Mouse (Mus musculus) liver, embryonic 14.5 days (tissue): ENCODE results near the gene Fcnb. TPM values are rescaled to one million over a fixed set of nuclear protein-coding genes. Genes with fewer than 3 reads are reported as not detected.

Experiments
- ATAC-seq: fragments of 200-750 bp; cut with Nextera tagmentation; 2 replicates; pipeline ENCODE4 v1.8.0; 2017; ENCODE audit warnings: moderate number of reproducible peaks, mild to moderate bottlenecking, moderate library complexity; ENCODE audit not compliant: insufficient read depth
- DNase-seq, 3 experiments: peaks; one replicate each; pipeline ENCODE4 v3.0.0-alpha.2; 2012 to 2013; ENCODE audit warnings: low read depth in 3 of 3, low spot score in 3 of 3
- H3K27ac ChIP-seq: fragments of 300-500 bp; sonication (generic); 2 replicates; pipeline ENCODE4 v1.5.1; 2014; ENCODE audit warnings: moderate library complexity, mild to moderate bottlenecking, control low read depth, inconsistent platforms
- H3K27me3 ChIP-seq: fragments of 300-500 bp; sonication (generic); 2 replicates; pipeline ENCODE4 v1.6.1; 2014; ENCODE audit warnings: mild to moderate bottlenecking, low read length, moderate library complexity; ENCODE audit not compliant: control insufficient read depth, insufficient read depth
- H3K36me3 ChIP-seq: fragments of 300-500 bp; sonication (generic); replicated peaks from 2 replicates; pipeline ENCODE4 v1.6.1; 2014; ENCODE audit warnings: low read depth; ENCODE audit not compliant: control insufficient read depth, insufficient read depth
- H3K4me1 ChIP-seq, 2 experiments: fragments of 200-500 bp in 1 of 2; fragments of 300-500 bp in 1 of 2; sonication (generic) in 1 of 2; replicated peaks; 2 replicates each; pipeline ENCODE4 v1.6.1; 2012 to 2014; ENCODE audit warnings: antibody characterized with exemption in 1 of 2, inconsistent platforms in 1 of 2, low read length in 1 of 2; ENCODE audit not compliant: control insufficient read depth in 2 of 2, insufficient read depth in 2 of 2
- H3K4me2 ChIP-seq: fragments of 300-500 bp; sonication (generic); 2 replicates; pipeline ENCODE4 v1.6.1; 2014; ENCODE audit warnings: low read depth, mild to moderate bottlenecking, control low read depth, moderate library complexity
- H3K4me3 ChIP-seq, 2 experiments: fragments of 200-500 bp in 1 of 2; fragments of 300-500 bp in 1 of 2; sonication (generic) in 1 of 2; 2 replicates each; pipeline ENCODE4 v1.5.1; 2012 to 2014; ENCODE audit warnings: low read depth in 2 of 2, low read length in 2 of 2, mild to moderate bottlenecking in 2 of 2, control low read depth in 1 of 2, inconsistent platforms in 1 of 2, moderate library complexity in 1 of 2; ENCODE audit not compliant: insufficient read depth in 1 of 2
- H3K9ac ChIP-seq: fragments of 300-500 bp; sonication (generic); replicated peaks from 2 replicates; pipeline ENCODE4 v1.6.1; 2014; ENCODE audit warnings: mild to moderate bottlenecking, control low read depth, moderate library complexity
- H3K9me3 ChIP-seq: fragments of 300-500 bp; sonication (generic); 2 replicates; pipeline ENCODE4 v1.6.1; 2016; ENCODE audit warnings: low read length, mixed read lengths; ENCODE audit not compliant: control insufficient read depth
- CTCF ChIP-seq: IDR thresholded peaks from 2 replicates; pipeline ENCODE4 v1.5.1; 2016; ENCODE audit warnings: antibody characterized with exemption, low read depth, control low read depth
- EP300 ChIP-seq: IDR thresholded peaks from 2 replicates; pipeline ENCODE4 v1.6.1; 2016; ENCODE audit warnings: antibody characterized with exemption, low read depth
- WGBS: fragments of 180-500 bp; shearing (Covaris S2); extraction: QIAGEN DNeasy Blood & Tissue Kit; methylation state at CpG from one replicate; pipeline ENCODE4 v1.1.7; 2014; ENCODE audit not compliant: insufficient replicate concordance; 5-methylcytosine and 5-hydroxymethylcytosine counted together
- polyA plus RNA-seq, 2 experiments: library from polyadenylated mRNA; depleted of rRNA in 1 of 2; stranded (reverse) in 1 of 2; unstranded in 1 of 2; fragments of >200 nt; fragmentation: Nextera tagmentation in 1 of 2; extraction: Ambion mirVana in 1 of 2; gene quantifications; 2 replicates each; pipeline versions ENCODE4 v1.2.1 to v1.2.3; 2012 to 2014

Gene Fcnb
- polyA plus RNA-seq (2012; rRNA removed) (12.0 and 14.6 TPM in 2 replicates), polyA plus RNA-seq (2014; fragmentation: Nextera tagmentation; extraction: Ambion mirVana) (28.4 and 29.9 TPM in 2 replicates)

DNA sequence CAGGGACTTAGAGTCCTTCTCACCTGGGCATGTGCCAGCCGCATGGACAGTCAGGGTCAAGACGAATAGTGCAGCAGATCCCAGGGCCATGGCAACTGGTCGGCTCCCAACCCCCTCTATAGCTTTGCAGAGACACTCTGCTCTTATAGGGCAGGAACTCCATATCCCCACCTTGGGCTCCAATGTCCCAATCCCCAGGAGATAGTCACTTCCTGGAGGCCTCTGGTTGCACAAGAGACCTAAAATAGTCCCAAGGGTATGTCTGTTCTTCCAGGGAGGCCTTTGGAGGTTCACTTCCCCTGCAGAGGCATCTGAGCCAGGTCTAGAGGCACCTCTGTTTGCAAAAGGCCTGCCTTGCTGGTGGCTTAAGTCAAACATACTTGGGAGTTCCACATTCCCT is at the start of gene Fcnb:
Gene Fcnb (minus strand): TSS at position 118 of the 400 bp plus-strand sequence.
- no peak for DNase-seq
- Histone ChIP-seq H3K27ac (no peak within 1 kb of the TSS), H3K36me3 (no peaks in the 10 kb centered on the region), H3K9ac (no peak within 1 kb of the TSS), H3K4me3 (no peak within 1 kb of the TSS), H3K4me2 (no peak within 1 kb of the TSS), H3K27me3 (no peaks in the 10 kb centered on the region), H3K4me1 (peaks cover 0 to 4% of the 10 kb centered on the region in 2 experiments; a peak in 2 of 4 replicates), H3K9me3 (no peaks in the 10 kb centered on the region)
- ATAC-seq = no peak
- WGBS = 77% methylated on average over 3 of the region's 3 CpGs
- no peak for TF ChIP-seq CTCF
- TF ChIP-seq EP300 = no peak

- Histone ChIP-seq H3K36me3 (no peaks in the 10 kb centered on the region), H3K9me3 (no peaks in the 10 kb centered on the region), H3K27ac (no peak overlapping the region), H3K4me3 (no peak overlapping the region), H3K4me2 (no peak overlapping the region), H3K9ac (no peak overlapping the region), H3K4me1 (no peaks in the 10 kb centered on the region), H3K27me3 (no peaks in the 10 kb centered on the region; the same call in 1 of the 2 replicates)
- ATAC-seq (no peak), DNase-seq (no peak)
- WGBS = 64% methylated on average over 9 of the region's 9 CpGs
- TF ChIP-seq EP300 (no peak), CTCF (no peak)
Observed at GRCm38 (mm10) chr2:28133833-28134232, 49.1 kb upstream of the Fcnb start.

DNA sequence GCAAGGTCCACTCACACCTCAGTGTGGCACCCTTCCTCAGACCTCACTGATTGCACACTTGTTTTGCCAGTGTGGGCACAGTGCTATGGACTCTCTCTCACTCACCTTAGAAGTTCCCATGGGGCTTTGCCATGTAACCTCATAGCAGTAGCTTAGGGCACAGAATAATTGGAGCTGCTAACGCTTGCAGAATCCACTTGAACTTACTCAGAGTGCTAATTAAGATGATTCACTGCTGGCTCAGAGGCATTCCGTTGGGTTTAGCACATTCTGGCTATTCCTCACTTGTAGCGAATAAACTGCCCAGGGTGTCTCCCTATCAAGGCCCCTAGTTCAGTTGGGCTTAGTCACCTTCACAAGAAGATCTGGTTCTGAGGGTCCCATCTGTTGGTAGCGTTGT is 47.4 kb upstream of the Fcnb start:
- Histone ChIP-seq H3K27me3 (no peaks in the 10 kb centered on the region; the same call in 1 of the 2 replicates), H3K36me3 (no peaks in the 10 kb centered on the region), H3K4me2 (no peak overlapping the region), H3K4me1 (no peaks in the 10 kb centered on the region), H3K4me3 (no peak overlapping the region), H3K9me3 (no peaks in the 10 kb centered on the region), H3K27ac (no peak overlapping the region), H3K9ac (no peak overlapping the region)
- 65% methylated on average over 4 of the region's 4 CpGs for WGBS
- TF ChIP-seq EP300 (no peak), CTCF (no peak)
- no peak for DNase-seq
- ATAC-seq = no peak

GRCm38 (mm10) chr2:28126763-28127438 is 42.2 kb upstream of the Fcnb start:
- ATAC-seq = no peak
- 73% methylated on average over 12 of the region's 12 CpGs for WGBS
- no peak overlapping the region for H3K27ac ChIP-seq
- H3K4me1 ChIP-seq = no peaks in the 10 kb centered on the region
- H3K9ac ChIP-seq = no peak overlapping the region
- no peak overlapping the region for H3K4me3 ChIP-seq
- no peaks in the 10 kb centered on the region; the same call in 1 of the 2 replicates for H3K9me3 ChIP-seq
- H3K27me3 ChIP-seq = no peaks in the 10 kb centered on the region; the same call in 1 of the 2 replicates
- DNase-seq = no peak
- H3K4me2 ChIP-seq = no peak overlapping the region
- H3K36me3 ChIP-seq = no peaks in the 10 kb centered on the region
- TF ChIP-seq EP300 (no peak), CTCF (no peak)

DNA sequence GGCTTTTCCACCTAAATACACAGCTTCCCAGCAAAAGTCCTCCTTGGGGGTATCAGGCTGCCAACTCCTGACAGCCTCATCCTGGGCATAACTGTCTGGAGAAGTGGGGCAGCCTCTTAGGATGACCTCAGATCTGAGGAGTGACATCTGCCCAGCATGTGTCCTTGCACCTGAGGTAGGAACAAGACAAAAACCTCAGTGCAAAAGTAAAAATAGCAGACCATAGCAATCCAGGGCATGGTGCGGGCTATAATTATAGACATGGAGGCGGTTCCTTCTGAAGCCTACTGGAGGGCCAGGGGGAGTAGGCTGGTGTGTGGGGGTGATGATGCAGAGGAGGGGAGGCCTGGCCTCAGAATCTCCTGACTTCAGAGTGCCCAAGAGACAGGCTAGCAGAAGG is 39.2 kb upstream of the Fcnb start:
- no peak overlapping the region for H3K4me3 ChIP-seq
- no peak for ATAC-seq
- no peaks in the 10 kb centered on the region for H3K4me1 ChIP-seq
- DNase-seq = no peak
- TF ChIP-seq EP300 = no peak
- TF ChIP-seq CTCF = no peak
- H3K36me3 ChIP-seq = no peaks in the 10 kb centered on the region
- H3K9ac ChIP-seq = no peak overlapping the region
- no peak overlapping the region for H3K4me2 ChIP-seq
- H3K27me3 ChIP-seq = no peaks in the 10 kb centered on the region; the same call in 1 of the 2 replicates
- 73% methylated on average over 2 of the region's 2 CpGs for WGBS
- no peaks in the 10 kb centered on the region; the same call in 1 of the 2 replicates for H3K9me3 ChIP-seq
- no peak overlapping the region for H3K27ac ChIP-seq
